Mouse (Mus musculus) hindbrain, postnatal 0 days (tissue): Measurements from ENCODE around the gene Vmn1r149. TPM values are rescaled to one million over a fixed set of nuclear protein-coding genes. Genes with fewer than 3 reads are reported as not detected.
"Not testable (repeated sequence)": the region's sequence is repeated elsewhere in the genome, so short reads cannot be mapped to it uniquely, and the experiment has no call there.

ENCODE experiments used
- ATAC-seq: fragments of 200-750 bp; cut with Nextera tagmentation; 2 replicates; pipeline ENCODE4 v1.8.0; 2017; ENCODE audit warnings: mild to moderate bottlenecking, moderate TSS enrichment, moderate library complexity
- DNase-seq: peaks from one replicate; pipeline ENCODE4 v3.0.0-alpha.2; 2015; ENCODE audit warnings: low spot score
- H3K27ac ChIP-seq: fragments of 300-500 bp; sonication (generic); 2 replicates; pipeline ENCODE4 v1.5.1; 2014; ENCODE audit warnings: mild to moderate bottlenecking
- H3K27me3 ChIP-seq: fragments of 300-500 bp; sonication (generic); 2 replicates; pipeline ENCODE4 v1.6.1; 2014; ENCODE audit warnings: low read length, mixed read lengths; ENCODE audit not compliant: insufficient read depth
- H3K36me3 ChIP-seq: fragments of 300-500 bp; sonication (generic); 2 replicates; pipeline ENCODE4 v1.6.1; 2014; ENCODE audit warnings: low read length, mixed read lengths; ENCODE audit not compliant: insufficient read depth
- H3K4me1 ChIP-seq: fragments of 300-500 bp; sonication (generic); 2 replicates; pipeline ENCODE4 v1.6.1; 2014; ENCODE audit warnings: antibody characterized with exemption, low read length, mixed read lengths; ENCODE audit not compliant: insufficient read depth
- H3K4me2 ChIP-seq: fragments of 300-500 bp; sonication (generic); 2 replicates; pipeline ENCODE4 v1.6.1; 2014; ENCODE audit warnings: low read depth, mild to moderate bottlenecking, low read length, moderate library complexity, mixed read lengths
- H3K4me3 ChIP-seq: fragments of 300-500 bp; sonication (generic); 2 replicates; pipeline ENCODE4 v1.5.1; 2014; ENCODE audit warnings: low read length
- H3K9ac ChIP-seq: fragments of 300-500 bp; sonication (generic); replicated peaks from 2 replicates; pipeline ENCODE4 v1.6.1; 2014; ENCODE audit warnings: mild to moderate bottlenecking, low read length, moderate library complexity, mixed read lengths
- H3K9me3 ChIP-seq: fragments of 300-500 bp; sonication (generic); 2 replicates; pipeline ENCODE4 v1.6.1; 2016; ENCODE audit warnings: low read length, mixed read lengths
- WGBS: fragments of 180-500 bp; shearing (Covaris S2); extraction: QIAGEN DNeasy Blood & Tissue Kit; methylation state at CpG from one replicate; pipeline ENCODE4 v1.1.7; 2014; 5-methylcytosine and 5-hydroxymethylcytosine counted together
- polyA plus RNA-seq: library from polyadenylated mRNA; unstranded; fragments of >200 nt; fragmentation: Nextera tagmentation; extraction: Ambion mirVana; gene quantifications from 2 replicates; pipeline ENCODE4 v1.2.1, GENCODE M21; 2015
- total RNA-seq: library from RNA; depleted of rRNA; stranded (reverse); fragments of >200 nt; gene quantifications from 2 replicates; pipeline ENCODE4 v1.2.3, GENCODE M21; 2014; rRNA removed

Vmn1r149 gene
- total RNA-seq (not detected in 2 replicates), polyA plus RNA-seq (not detected in 2 replicates)

DNA sequence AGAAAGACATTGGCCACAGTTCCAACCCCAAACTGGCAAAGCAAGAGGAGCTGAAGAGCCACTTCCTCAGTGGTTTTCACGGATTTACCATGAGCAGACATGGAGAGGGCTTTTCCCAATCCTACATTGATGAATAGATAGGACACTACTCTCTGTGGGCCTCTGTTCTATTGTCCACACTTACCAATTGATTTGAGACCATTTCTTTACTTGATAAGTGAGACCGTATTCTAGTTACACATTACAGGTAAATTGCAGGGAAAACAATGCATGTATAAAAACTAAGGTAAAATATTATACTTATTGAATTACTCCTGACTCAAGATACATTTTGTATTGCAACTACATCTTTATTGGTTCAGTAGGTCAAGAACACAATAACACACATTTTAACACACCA lies at the start of gene Vmn1r149:
Gene Vmn1r149 (minus strand): TSS at position 101 of the 400 bp plus-strand sequence.
- H3K9me3 ChIP-seq, H3K27me3 ChIP-seq, H3K9ac ChIP-seq, DNase-seq, H3K27ac ChIP-seq, H3K4me3 ChIP-seq, ATAC-seq, H3K4me1 ChIP-seq, H3K4me2 ChIP-seq, H3K36me3 ChIP-seq: not testable (repeated sequence)
- WGBS, result no CpG with 5 or more reads among the region's 2 CpGs

GRCm38 (mm10) chr7:22463975-22464374 lies 25.9 kb upstream of the Vmn1r149 start, which contains the start of gene Gm10665:
TSS of gene Gm10665 (minus strand) at chr7:22464075.
- DNase-seq, H3K9ac ChIP-seq, ATAC-seq, H3K4me1 ChIP-seq, H3K36me3 ChIP-seq, H3K27ac ChIP-seq, H3K4me2 ChIP-seq, H3K4me3 ChIP-seq, H3K9me3 ChIP-seq, H3K27me3 ChIP-seq: not testable (repeated sequence)
- no CpG with 5 or more reads among the region's 5 CpGs for WGBS

DNA sequence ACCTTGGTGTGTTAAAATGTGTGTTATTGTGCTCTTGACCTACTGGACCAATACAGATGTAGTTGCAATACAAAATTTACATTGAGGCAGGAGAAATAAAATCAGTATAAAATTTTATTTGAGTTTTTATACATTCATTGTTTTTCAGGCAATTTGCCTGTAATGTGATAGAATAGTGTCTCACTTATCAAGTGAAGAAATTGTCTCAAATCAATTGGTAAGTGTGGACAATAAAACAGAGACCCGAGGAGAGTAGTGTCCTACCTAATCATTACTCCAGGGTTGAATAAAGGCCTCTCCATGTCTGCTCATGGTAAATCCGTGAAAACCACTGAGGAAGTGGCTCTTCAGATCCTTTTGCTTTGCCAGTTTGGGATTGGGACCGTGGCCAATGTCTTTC lies 24.7 kb downstream of the Vmn1r149 start, which contains the start of gene Vmn1r148:
Gene Vmn1r148 (plus strand): TSS at position 301 of the 400 bp plus-strand sequence.
- ATAC-seq, H3K27me3 ChIP-seq, H3K27ac ChIP-seq, H3K4me1 ChIP-seq, H3K9ac ChIP-seq, H3K9me3 ChIP-seq, H3K4me2 ChIP-seq, DNase-seq, H3K36me3 ChIP-seq, H3K4me3 ChIP-seq: not testable (repeated sequence)
- WGBS, result no CpG with 5 or more reads among the region's 3 CpGs

Other genes starting within 250 kb of the Vmn1r149 start
- not detected in 2 replicates for gene Vmn1r143, start 248.9 kb downstream of the Vmn1r149 start, total RNA-seq
- not detected in 2 replicates for gene Vmn1r143, start 248.9 kb downstream of the Vmn1r149 start, polyA plus RNA-seq
- gene Gm8653, start 237.0 kb downstream of the Vmn1r149 start, total RNA-seq, result not detected in 2 replicates
- not detected in 2 replicates for gene Gm8653, start 237.0 kb downstream of the Vmn1r149 start, polyA plus RNA-seq
- gene Gm8453, start 208.7 kb downstream of the Vmn1r149 start, total RNA-seq, result not detected in 2 replicates
- not detected in 2 replicates for gene Gm8453, start 208.7 kb downstream of the Vmn1r149 start, polyA plus RNA-seq
- not detected in 2 replicates for gene Gm4187, start 108.5 kb downstream of the Vmn1r149 start, total RNA-seq
- gene Gm4187, start 108.5 kb downstream of the Vmn1r149 start, polyA plus RNA-seq, result not detected in 2 replicates
- not detected in 2 replicates for gene Gm8660, start 67.2 kb downstream of the Vmn1r149 start, total RNA-seq
- not detected in 2 replicates for gene Gm8660, start 67.2 kb downstream of the Vmn1r149 start, polyA plus RNA-seq
- not detected in 2 replicates for gene Vmn1r148, start 24.6 kb downstream of the Vmn1r149 start, total RNA-seq
- not detected in 2 replicates for gene Vmn1r148, start 24.6 kb downstream of the Vmn1r149 start, polyA plus RNA-seq
- not detected in 2 replicates for gene Gm10665, start 25.8 kb upstream of the Vmn1r149 start, total RNA-seq
- not detected in 2 replicates for gene Gm10665, start 25.8 kb upstream of the Vmn1r149 start, polyA plus RNA-seq
- not detected in 2 replicates for gene Vmn1r151, start 61.4 kb upstream of the Vmn1r149 start, total RNA-seq
- gene Vmn1r151, start 61.4 kb upstream of the Vmn1r149 start, polyA plus RNA-seq, result not detected in 2 replicates
- not detected in 2 replicates for gene Vmn1r152, start 84.7 kb upstream of the Vmn1r149 start, total RNA-seq
- gene Vmn1r152, start 84.7 kb upstream of the Vmn1r149 start, polyA plus RNA-seq, result not detected in 2 replicates
- not detected in 2 replicates for gene Gm8677, start 96.7 kb upstream of the Vmn1r149 start, total RNA-seq
- not detected in 2 replicates for gene Gm8677, start 96.7 kb upstream of the Vmn1r149 start, polyA plus RNA-seq
- not detected in 2 replicates for gene Gm4201, start 127.1 kb upstream of the Vmn1r149 start, total RNA-seq
- gene Gm4201, start 127.1 kb upstream of the Vmn1r149 start, polyA plus RNA-seq, result not detected in 2 replicates
- not detected in 2 replicates for gene Gm4565, start 149.9 kb upstream of the Vmn1r149 start, total RNA-seq
- gene Gm4565, start 149.9 kb upstream of the Vmn1r149 start, polyA plus RNA-seq, result not detected in 2 replicates
- gene Vmn1r155, start 219.8 kb upstream of the Vmn1r149 start, total RNA-seq, result not detected in 2 replicates
- gene Vmn1r155, start 219.8 kb upstream of the Vmn1r149 start, polyA plus RNA-seq, result not detected in 2 replicates